Mouse (Mus musculus) colon, adult 2 months (tissue): Measurements from ENCODE around the gene Phf23. TPM values are rescaled to one million over a fixed set of nuclear protein-coding genes. Genes with fewer than 3 reads are reported as not detected.

Experiments used
- polyA plus RNA-seq: library from polyadenylated mRNA; depleted of rRNA; stranded (reverse); fragments of >200 nt; gene quantifications from 2 replicates; pipeline ENCODE4 v1.2.3, GENCODE M21; 2012; rRNA removed

Gene Phf23
- polyA plus RNA-seq = 12.3 and 13.5 TPM in 2 replicates

GRCm38 (mm10) chr11:69995391-69995960, at the start of gene Phf23:
Gene Phf23 (plus strand): TSS chr11:69995777.

DNA sequence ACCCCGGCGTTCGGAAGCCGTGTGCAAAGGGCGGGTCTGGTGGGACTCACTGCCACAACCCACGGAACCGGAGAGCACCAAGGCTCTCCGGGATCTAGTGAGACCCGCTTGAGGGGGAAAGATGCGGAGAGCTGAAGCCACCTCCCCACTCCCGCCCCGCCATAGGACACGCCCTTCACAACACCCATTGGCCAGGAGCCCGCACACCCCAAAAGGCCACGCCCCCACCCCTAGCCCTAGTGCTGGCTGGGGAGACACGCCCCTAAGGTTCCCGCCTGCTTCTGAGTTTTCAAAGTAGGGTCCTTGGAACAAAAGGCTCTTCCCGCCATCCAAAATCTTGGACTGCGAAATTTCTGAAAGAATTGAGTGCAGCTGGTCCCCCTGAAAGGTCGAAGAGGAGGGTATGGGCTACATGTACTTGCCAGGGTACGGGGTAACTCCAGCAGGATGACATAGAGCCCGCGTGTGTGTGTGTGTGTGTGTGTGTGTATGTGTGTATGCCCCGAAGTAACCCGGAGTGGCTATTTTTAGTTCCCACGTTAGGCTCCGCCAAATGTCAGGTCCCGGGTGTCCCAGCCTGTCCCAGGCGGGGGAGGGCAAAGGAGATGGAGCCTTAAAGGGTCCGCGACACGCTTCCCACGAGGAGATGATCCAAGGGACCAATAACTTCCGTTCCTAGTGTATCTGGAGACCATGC, 47.4 kb upstream of the Phf23 start, which contains the start of gene Slc2a4:
Gene Slc2a4, minus strand, starts transcription at position 123 of the 697 bp plus-strand sequence.

DNA sequence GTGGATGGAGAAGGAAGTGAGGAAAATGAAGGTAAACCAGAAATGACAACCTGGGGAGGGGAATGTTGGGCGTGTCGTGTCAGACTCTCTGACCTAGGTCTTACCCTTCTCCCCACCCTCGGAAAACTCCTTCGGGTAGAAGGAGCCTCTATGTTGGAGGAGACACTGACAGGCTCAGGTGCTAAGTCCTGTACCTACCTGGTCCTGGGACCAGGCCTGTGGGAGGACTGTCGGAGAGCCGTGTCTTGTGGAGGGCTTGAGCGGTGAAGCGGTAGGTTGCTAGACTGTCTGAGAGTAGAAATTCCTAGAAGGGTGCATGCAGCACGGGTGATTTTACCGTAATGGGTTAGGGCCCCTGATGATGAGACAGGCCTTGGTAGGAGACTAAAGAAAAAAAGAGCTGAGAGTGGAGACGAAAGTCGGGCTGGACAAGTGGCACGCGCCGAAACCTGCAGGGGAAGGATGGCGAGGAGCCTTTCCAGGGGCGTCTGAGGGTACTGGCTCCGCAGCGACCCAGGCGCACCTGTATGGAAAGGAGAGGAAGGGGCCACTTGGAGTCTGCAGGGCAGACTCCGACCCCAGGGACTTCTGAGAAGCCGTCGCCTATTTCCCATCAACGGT, 30.8 kb upstream of the Phf23 start, which contains the start of gene Cldn7:
Gene Cldn7, plus strand, starts transcription at position 130 of the 621 bp plus-strand sequence.

GRCm38 (mm10) chr11:69981141-69981762, 14.3 kb upstream of the Phf23 start, which contains the start of gene Ctdnep1:
Gene Ctdnep1 (plus strand): TSS chr11:69981156.

DNA sequence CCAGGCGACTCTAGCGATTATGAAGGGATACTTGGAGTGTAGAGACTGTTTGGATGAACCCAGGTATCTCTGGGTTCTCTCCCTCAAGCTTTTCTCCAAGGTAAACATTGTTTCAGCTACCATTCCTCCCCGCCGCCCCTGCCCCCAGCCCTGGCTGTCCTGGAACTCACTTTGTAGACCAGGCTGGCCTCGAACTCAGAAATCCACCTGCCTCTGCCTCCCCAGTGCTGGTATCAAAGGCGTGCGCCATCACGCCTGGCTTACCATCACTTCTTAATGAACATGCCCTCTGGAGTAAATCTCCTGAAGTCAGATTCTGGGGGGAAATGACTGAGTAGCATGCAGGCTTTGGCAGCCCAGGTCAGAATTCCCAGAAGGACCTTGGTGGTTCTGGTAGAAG, 13.4 kb upstream of the Phf23 start, which contains the start of gene Elp5:
Gene Elp5, minus strand, starts transcription at position 293 of the 400 bp plus-strand sequence.

DNA sequence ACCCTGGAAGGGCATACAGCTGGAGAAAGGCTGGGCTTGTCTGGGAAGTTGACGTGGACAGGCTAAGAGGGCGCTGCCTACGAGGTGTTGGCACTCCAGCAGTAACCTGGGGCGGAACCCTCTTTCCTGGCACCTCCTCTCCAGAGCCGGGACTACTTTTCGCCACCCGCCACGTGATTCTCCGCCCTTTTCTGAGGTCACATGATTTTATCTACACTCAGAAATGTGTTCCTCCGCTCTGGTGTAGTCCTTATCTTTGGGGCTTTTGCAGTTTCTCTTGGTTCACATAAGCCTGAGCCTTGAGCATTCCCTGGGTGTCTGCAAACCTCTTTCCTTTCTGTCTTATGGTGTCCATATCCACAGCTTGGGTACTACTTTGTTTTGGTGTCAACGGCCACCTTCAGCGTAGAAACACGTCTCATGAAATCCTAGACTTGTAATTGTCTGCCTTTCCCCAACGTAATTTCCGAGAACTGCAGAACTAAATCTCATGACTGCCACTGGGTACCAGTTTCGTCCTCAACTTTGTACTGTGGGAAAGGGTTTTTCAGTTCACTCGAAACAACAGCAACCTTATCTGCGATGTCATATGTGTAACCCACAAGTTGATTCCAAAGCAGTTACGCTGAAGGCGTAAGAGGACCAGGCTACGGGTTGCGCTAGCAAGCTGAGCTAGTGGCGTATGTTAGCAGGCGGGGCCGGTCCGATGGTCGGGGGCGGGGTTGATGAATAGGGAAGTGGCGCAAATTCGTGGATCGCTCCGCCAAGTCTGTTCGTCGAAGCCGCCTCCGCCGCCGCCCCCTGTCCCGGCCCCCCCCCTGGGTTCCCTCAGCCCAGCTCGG, 4.5 kb upstream of the Phf23 start, which contains the start of gene Gabarap:
Gene Gabarap, plus strand, starts transcription at position 294 of the 842 bp plus-strand sequence.

DNA sequence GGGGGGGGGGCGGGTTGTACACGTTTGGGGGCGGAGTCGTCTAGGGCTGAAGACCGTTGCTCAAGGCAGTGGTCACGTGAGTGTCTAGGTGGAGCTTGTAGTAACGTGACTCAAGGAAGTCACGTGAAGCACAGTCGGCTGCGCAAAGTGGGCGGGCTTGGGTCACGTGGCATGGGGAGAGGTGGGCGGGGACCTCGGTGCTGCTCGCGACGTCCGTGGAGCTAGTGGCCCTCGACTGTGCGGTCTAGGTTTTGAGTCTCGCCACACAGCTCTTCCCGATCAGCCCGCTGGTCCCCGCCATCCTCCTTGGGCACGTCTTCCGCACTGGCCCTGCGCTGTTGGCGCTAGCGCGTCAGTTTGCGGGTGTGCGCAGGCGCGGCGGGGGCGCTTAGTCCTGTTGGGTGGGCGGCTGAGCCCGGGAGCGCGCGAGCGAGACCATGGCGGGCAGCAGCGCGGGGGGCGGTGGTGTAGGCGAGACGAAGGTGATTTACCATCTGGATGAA, 4.9 kb downstream of the Phf23 start, which contains the start of gene Dvl2:
Gene Dvl2, plus strand, starts transcription at position 200 of the 503 bp plus-strand sequence.

GRCm38 (mm10) chr11:70014880-70015558, 19.4 kb downstream of the Phf23 start, which contains the start of gene Acadvl:
Gene Acadvl (minus strand): TSS chr11:70015411.

GRCm38 (mm10) chr11:70016669-70017068, 21.1 kb downstream of the Phf23 start, which contains the start of gene Dlg4:
Gene Dlg4 (plus strand): TSS chr11:70016942.

Other genes with a start within 250 kb of the Phf23 start
- gene Polr2a, start 237.1 kb upstream of the Phf23 start, polyA plus RNA-seq = 19.8 and 20.0 TPM in 2 replicates
- gene Slc35g3, start 233.8 kb upstream of the Phf23 start, polyA plus RNA-seq = 0.33 TPM in 1 of 2 replicates, not detected in the other
- gene Zbtb4, start 229.9 kb upstream of the Phf23 start, polyA plus RNA-seq = 37.2 and 40.3 TPM in 2 replicates
- 5.7 and 8.7 TPM in 2 replicates for gene Chrnb1, start 199.8 kb upstream of the Phf23 start, polyA plus RNA-seq
- 6.4 and 6.9 TPM in 2 replicates for gene Fgf11, start 193.9 kb upstream of the Phf23 start, polyA plus RNA-seq
- gene Tmem102, start 190.2 kb upstream of the Phf23 start, polyA plus RNA-seq = 45.7 and 55.0 TPM in 2 replicates
- not detected in 2 replicates for gene Gm39566, start 180.5 kb upstream of the Phf23 start, polyA plus RNA-seq
- not detected in 2 replicates for gene Spem2, start 177.3 kb upstream of the Phf23 start, polyA plus RNA-seq
- gene Spem1, start 173.6 kb upstream of the Phf23 start, polyA plus RNA-seq = 0.22 TPM in 1 of 2 replicates, not detected in the other
- gene Nlgn2, start 158.0 kb upstream of the Phf23 start, polyA plus RNA-seq = 19.8 and 19.9 TPM in 2 replicates
- 153 and 198 TPM in 2 replicates for gene Tmem256, start 157.3 kb upstream of the Phf23 start, polyA plus RNA-seq
- gene Plscr3, start 149.4 kb upstream of the Phf23 start, polyA plus RNA-seq = 55.2 and 58.3 TPM in 2 replicates
- 55.1 and 60.4 TPM in 2 replicates for gene Tnk1, start 137.0 kb upstream of the Phf23 start, polyA plus RNA-seq
- gene Tmem95, start 117.8 kb upstream of the Phf23 start, polyA plus RNA-seq = not detected in 2 replicates
- gene Kctd11, start 114.4 kb upstream of the Phf23 start, polyA plus RNA-seq = 4.0 and 4.9 TPM in 2 replicates
- gene Acap1, start 100.2 kb upstream of the Phf23 start, polyA plus RNA-seq = 6.5 and 6.7 TPM in 2 replicates
- gene 2810408A11Rik, start 94.8 kb upstream of the Phf23 start, polyA plus RNA-seq = 1.0 and 1.6 TPM in 2 replicates
- gene Neurl4, start 94.7 kb upstream of the Phf23 start, polyA plus RNA-seq = 43.3 and 44.8 TPM in 2 replicates
- 75.4 and 99.4 TPM in 2 replicates for gene Gps2, start 81.9 kb upstream of the Phf23 start, polyA plus RNA-seq
- gene Eif5a, start 73.8 kb upstream of the Phf23 start, polyA plus RNA-seq = 270 and 293 TPM in 2 replicates
- 121 and 125 TPM in 2 replicates for gene Ybx2, start 60.0 kb upstream of the Phf23 start, polyA plus RNA-seq
- gene Slc2a4, start 47.6 kb upstream of the Phf23 start, polyA plus RNA-seq = 33.6 and 50.8 TPM in 2 replicates
- gene Cldn7, start 31.0 kb upstream of the Phf23 start, polyA plus RNA-seq = 779 and 796 TPM in 2 replicates
- 100 and 117 TPM in 2 replicates for gene Ctdnep1, start 14.6 kb upstream of the Phf23 start, polyA plus RNA-seq
- gene Elp5, start 13.3 kb upstream of the Phf23 start, polyA plus RNA-seq = 38.7 and 48.9 TPM in 2 replicates
- gene Gabarap, start 4.6 kb upstream of the Phf23 start, polyA plus RNA-seq = 207 and 284 TPM in 2 replicates
- 12.1 TPM in 2 replicates for gene Dvl2, start 4.8 kb downstream of the Phf23 start, polyA plus RNA-seq
- 106 and 112 TPM in 2 replicates for gene Acadvl, start 19.6 kb downstream of the Phf23 start, polyA plus RNA-seq
- gene Dlg4, start 21.2 kb downstream of the Phf23 start, polyA plus RNA-seq = 12.2 and 16.0 TPM in 2 replicates
- 0.22 and 0.60 TPM in 2 replicates for gene Asgr1, start 58.3 kb downstream of the Phf23 start, polyA plus RNA-seq
- gene Asgr2, start 96.9 kb downstream of the Phf23 start, polyA plus RNA-seq = 0.52 TPM in 2 replicates
- 2.6 and 4.0 TPM in 2 replicates for gene Mgl2, start 134.6 kb downstream of the Phf23 start, polyA plus RNA-seq
- gene Clec10a, start 160.4 kb downstream of the Phf23 start, polyA plus RNA-seq = 1.3 and 3.6 TPM in 2 replicates
- 19.0 and 22.8 TPM in 2 replicates for gene Slc16a11, start 217.0 kb downstream of the Phf23 start, polyA plus RNA-seq
- gene Slc16a13, start 225.3 kb downstream of the Phf23 start, polyA plus RNA-seq = 7.2 and 11.0 TPM in 2 replicates
- 2.0 and 2.7 TPM in 2 replicates for gene Bcl6b, start 234.0 kb downstream of the Phf23 start, polyA plus RNA-seq
- gene 0610010K14Rik, start 242.1 kb downstream of the Phf23 start, polyA plus RNA-seq = 45.7 and 58.9 TPM in 2 replicates
- 5.9 and 6.5 TPM in 2 replicates for gene Gm21988, start 244.1 kb downstream of the Phf23 start, polyA plus RNA-seq
- 146 and 189 TPM in 2 replicates for gene Rnasek, start 244.1 kb downstream of the Phf23 start, polyA plus RNA-seq